Mouse (Mus musculus) liver, adult (tissue): ENCODE measurements around the gene Katna1.
A peak's percentile ranks its signal among the peaks of the same experiment; 100 is the strongest.

Experiments used
- GATA4 ChIP-seq: IDR thresholded peaks from 2 replicates; pipeline ENCODE4 v1.6.1; 2014; ENCODE audit warnings: mild to moderate bottlenecking, low read length; ENCODE audit not compliant: insufficient replicate concordance

Katna1 gene

DNA sequence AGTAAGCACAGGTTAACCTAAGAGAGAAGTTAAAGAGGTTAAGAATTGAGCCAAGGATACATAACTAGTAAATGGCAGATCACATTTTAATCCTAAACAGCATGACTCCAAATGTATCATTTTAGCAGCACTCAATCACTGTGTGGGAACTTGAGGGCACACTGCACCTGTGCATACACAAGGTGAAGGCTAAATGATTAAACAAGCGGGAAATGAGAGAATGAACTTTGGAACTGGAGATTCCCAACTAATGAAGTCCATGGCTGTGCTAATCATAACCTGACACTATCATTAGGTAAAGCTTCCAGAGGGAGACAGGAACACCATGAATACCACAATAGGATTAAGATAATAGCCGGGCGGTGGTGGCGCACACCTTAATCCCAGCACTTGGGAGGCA, 46.5 kb downstream of the Katna1 start:
- TF ChIP-seq GATA4 = no peak

DNA sequence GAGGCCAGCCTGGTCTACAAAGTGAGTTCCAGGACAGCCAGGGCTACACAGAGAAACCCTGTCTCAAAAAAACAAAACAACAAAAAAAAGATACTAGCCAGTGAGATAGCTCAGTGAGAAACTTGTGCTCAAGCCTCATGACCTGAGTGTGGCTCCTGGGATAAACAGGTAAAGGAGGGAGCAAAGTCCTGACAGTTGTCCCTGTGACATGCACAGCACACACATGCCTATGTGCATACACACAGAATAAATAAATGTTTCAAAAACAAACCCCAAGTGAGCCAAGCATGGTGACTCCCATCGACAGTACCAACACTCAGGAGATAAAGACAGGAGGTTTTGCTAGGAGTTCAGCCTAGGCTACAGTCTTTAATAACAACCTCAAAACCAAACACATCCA, 47.0 kb downstream of the Katna1 start:
- TF ChIP-seq GATA4 = no peak

DNA sequence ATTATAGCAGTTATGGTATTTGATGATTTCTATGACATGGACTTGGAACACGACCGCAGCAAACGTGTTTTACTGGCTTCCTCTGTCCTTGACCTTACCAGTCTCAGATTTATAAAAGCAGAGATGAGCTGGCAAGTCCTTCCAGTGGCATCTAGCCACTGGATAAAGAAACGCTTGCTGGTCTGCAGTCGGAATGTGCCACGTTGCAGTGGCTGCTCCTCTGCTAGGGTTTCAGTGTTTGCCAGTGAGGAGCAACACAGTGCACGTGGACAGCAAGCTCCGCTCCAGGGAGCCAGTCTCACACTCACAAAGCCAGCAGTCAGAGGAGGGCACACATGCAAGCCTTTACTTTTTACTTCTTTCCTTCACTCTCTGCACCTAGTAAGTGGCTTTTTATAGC, 49.6 kb downstream of the Katna1 start:
- no peak for TF ChIP-seq GATA4

DNA sequence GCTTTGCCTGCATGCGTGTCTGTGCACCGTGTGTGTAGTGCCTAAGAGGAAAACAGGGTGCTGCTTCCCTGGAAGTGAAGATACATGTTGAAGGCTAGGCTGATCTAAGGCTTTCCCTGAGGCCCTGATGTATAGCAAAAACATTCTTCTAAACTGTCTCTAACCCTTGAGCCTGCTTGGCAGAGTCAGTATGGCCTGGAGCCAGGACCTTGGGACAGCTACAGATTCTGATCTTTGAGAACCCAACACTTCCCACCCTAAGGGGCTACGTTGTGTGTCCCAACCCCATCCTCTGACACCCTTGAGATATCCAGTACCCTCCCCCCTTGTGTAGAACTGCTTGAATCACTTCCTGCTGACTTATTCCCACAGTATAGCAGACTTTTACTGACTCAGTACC, 52.6 kb downstream of the Katna1 start:
- TF ChIP-seq GATA4 = no peak

DNA sequence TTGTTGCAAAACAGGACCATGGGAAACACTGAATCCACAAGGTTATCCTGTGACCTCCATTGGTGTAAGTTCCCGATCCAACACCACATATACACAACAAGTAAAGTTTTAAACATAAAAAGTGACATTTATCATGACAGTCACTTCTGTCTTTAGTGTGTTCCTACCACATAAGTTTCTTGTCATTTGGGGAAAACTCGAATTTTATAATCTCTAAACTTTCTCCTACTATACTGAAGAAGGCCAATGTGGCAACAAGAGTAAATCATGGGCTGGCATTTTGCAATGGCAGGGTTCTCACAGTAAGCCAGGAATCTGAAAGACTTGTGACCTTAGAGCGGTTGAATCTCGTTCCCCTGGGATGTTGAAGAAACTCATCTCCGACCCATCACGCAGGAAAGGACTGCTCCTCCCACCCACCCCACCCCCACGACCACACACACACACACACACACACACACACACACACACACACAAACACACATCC, 54.0 kb downstream of the Katna1 start:
- TF ChIP-seq GATA4 = no peak

DNA sequence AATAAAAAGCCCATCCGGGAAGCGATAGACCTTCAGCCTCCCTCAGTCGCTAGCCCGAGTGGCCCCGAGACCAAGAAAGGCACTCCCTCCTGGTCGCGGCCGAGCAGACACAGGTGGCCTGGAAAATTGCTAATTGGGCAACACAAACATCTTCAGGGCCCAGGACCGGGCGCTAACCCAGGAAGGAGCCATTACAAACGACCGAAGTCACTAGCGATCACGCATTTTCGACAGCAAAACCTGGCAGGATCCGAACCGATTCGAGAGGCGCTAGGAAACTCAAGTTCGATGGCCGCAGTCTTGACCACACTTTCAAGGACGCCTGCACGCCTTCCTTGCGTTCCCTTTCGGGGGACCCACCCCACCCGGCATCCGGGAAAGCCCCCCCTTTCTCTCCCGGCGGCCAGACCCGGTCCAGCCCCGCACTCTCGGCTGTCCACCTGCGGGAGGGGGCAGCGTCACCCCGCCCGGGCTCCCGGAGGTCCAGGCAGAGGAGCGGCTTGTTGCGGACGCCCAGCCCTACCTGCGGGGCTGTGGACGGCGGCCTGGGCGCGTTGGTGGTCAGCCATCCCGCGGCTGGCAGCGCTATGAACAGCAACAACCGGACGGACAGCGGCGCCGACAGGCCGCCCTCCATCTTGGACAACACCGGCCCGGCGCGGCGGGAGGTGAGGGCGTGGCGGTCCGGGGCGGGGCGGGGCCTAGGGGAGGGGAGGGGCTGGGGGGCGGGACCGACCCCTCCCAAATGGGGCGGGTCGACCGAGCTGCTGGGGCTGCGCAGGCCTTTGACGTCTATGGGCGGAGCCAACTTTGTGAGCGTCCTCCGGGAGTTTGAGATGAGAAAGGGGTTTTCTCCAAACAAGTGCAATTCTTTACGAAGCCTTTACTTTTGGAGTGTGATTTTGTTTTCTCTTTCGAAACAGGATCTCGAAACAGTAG, 54.7 kb downstream of the Katna1 start:
- TF ChIP-seq GATA4 = no peak

DNA sequence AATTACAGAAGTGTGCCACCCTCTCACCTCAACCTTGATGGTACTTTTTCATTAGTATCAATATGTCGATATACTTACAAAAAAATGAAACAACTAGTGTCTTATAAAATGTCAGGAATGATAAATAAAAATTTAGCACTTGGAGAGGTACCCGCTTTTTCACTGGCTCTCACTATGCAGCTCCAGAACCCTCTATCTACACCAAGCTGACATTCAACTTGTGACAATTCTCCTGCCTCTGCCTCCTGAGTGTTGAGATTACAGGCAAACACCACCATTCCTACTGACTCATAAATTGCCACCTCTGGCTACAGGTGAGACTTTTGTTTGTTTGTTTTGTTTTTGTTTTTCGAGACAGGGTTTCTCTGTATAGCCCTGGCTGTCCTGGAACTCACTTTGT, 55.4 kb downstream of the Katna1 start:
- no peak for TF ChIP-seq GATA4

DNA sequence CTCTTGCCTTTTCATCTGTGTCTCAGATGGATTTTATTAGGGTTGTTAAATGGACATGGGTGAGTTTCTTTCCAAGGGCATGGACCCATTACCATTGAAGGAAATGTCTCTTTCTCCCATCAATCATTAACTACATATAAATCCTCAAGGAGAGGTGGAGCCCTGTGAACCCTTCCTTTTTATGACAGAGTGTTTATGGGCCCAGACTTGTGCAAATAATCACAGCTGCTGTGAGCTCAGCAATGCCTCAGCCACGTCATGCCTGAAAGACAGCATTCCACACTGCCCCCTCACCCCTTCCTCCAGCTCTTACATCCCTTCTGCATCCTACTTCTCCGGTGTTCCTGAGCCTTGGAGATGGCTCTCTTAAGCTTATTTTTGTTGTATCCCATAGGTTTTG, 61.5 kb downstream of the Katna1 start:
- no peak for TF ChIP-seq GATA4

DNA sequence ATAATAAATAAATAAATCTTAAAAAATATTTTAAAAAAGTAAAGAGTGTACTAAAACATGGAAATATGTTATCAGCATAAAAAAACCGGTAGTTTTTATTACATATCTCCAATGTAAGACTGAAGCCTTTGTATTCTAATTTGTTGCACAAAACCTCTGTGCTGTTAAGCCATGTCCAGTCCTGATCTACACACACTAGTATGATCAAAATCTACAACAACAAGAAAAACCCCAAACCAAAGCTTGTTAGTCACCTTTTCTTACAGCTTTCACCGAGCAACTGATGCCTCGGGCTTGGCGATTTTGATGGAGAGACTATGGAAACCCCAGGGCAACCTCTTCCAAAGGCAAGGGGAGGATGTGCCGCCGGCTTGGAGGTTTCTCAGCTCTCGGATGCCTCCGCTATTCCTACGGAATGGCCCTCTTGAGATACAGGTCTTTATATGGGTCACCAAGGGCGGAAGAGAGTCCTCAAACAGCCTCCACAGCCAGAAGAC, 66.5 kb downstream of the Katna1 start:
- no peak for TF ChIP-seq GATA4

DNA sequence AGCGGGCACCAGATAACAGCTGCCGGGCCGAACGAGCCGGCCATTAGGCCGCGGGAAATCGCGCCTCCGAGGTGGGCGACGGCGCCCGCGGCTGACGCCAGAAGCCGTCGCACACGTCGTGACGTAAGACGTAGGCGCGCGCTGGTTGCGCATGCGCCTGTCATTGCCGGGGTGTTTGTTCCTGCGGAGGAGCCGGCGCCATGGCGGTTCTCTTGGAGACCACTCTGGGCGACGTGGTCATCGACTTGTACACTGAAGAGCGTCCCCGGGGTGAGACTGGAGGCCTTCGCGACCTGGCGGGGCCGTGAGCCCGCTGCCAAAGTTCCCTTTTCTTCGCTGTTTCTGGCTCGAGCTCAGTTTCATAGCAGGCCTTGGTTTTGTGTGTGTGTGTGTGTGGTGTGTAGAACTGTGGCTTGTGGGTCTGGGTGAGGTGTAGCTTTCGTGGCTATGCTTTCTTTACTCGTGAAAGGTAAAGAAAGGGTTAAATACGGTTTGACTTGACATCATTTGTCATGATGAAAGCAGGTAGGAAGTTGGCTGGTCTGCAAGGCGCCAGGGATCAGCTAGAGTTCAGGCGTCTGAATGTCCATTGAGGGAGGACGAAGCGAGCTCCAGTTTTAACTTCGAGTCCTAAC, 67.1 kb downstream of the Katna1 start, which contains the start of the genes Ginm1 and Ppil4:
TSS of gene Ginm1 (minus strand) at position 74 of the 635 bp plus-strand sequence.
TSS of gene Ppil4 (plus strand) at position 141 of the 635 bp plus-strand sequence.
- peak; percentile 72; the same call in 1 of the 2 replicates for TF ChIP-seq GATA4

DNA sequence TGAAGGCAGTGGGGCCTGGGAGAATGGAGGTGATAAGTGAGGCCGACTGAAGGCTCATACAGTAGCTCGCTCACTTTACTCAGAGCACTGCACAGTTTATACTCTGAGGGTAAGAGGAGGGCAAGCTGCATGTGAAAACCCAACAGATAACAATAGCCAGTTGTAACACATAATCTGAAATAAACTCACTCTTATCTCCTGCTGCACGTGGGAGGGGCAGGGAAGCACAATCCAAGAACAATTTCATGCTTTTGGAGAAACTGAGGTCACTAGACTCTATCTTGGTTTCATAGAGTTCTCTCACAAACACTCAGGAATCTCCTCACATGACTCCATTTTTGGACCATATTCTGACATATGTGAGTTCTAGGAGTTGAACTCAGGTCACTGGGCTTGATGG, 75.5 kb downstream of the Katna1 start:
- no peak for TF ChIP-seq GATA4

DNA sequence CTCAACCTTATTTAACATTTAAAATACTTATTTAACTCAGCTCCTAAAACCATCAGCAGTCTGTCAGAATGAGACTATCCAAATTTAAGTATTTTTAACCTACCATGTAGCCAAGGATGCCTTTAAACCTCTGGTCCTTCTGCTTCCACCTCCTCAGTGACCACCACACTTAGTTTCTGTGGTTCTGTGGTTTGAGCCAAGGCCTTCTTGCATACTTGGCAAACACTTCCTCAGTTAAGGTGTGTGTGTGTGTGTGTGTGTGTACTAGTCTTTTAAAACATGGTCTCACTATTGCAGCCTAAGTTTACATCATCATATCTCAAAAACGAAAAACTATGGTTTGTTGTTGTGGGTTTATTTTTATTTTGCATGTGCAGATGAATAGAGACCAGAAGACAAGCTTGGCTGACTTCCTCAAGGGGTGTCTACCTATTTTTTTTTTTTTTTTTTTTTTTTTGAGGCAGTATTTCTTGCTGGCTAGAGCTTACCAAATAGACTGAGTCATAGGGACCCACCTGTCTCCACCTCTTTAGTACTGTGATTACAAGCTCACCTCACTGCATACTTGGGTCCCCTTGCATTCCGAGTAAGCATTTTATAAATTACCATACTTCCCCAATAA, 76.8 kb downstream of the Katna1 start:
- TF ChIP-seq GATA4 = no peak

DNA sequence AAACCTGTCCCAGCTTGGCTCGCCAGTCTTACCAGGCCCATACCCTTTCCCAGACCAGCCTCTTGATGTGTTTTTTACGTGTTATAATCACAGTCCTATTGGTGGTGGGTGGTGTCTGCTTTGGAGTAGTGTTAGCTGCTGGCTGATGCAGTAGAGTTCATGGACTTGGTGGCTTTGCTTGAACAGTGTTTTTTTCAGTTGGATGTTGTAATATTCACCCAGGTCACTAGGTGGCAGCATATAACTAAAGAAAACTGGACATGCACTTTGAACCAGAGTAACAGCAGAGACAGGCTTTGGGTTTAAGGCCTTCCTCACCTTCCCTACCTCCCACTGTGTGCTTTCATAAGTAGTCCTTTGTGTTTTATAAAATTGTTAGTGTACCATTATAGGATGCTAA, 84.1 kb downstream of the Katna1 start:
- no peak for TF ChIP-seq GATA4
